9 mouse cellular contexts compared by ENCODE assay signal in the genomic region with DNA sequence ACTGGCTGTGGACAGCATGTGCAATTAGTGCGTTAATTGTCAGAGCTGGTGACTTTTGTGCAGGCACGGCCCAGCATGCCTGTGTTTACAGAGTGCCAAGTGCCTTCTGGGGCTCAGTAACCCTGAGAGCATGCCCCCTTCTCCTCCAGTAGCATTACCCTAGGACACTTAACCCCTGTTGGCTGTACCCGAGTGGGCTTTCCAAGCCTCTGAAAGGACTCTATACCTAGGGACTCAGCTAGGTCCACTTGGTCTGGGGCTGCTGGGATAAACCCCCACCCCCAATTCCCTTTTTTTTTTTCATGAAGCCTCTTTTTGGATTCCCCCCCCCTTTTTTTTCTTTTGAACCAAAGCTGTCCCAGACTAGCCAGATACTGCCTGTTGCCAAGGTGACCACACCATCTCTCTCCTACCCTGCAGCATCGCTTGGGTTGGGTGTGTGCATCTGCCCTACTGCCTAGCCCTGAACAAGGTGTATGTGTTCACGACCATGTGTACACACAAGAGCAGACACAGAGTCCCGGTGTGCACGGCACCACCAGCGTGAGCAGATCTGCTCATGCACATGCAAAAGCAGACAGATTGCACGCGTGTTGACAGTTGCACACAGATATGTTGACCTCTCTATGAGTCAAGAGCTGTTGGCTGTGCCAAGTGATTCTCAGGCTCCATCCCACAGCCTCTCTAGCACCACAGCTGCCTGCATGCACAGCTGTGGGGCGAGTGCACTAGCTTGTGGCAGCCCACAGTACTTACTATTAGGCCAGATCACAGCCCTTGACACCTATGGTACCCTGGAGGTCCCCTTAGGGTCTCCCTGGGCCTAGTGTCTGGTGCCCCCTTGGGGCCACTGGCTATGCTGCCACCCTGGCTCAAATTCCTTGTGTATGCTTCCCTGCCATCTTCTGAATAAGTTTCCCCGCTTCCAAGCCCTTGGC. TPM values are rescaled to one million over a fixed set of nuclear protein-coding genes. Genes with fewer than 3 reads are reported as not detected.
DNase-seq lines count a peak whose midpoint lies in the region; ATAC-seq lines count a peak whose summit lies in the region.
"Had no signal": no experiment of that assay in that cellular context is flagged by ENCODE, and none has a peak within 500 bp of the region (broad histone marks: within the 10 kb centered on the region; RNA-seq: fewer than 3 reads in every experiment).

No protein-coding gene starts in this region.

- peaks cover 9% of the 10 kb centered on the region for H3K4me1 ChIP-seq in kidney, embryonic 16.5 days (ENCODE audit: insufficient read depth, low read length)
- no peaks in the 10 kb centered on the region; the same call in 1 of the 2 replicates for H3K4me1 ChIP-seq in embryonic facial prominence, embryonic 11.5 days (ENCODE audit: control insufficient read depth, insufficient read depth, low read length)
- peaks cover 11% of the 10 kb centered on the region for H3K4me1 ChIP-seq in liver, embryonic 11.5 days (replicated peaks; ENCODE audit: control insufficient read depth, insufficient read depth, low read length)
- H3K4me1 ChIP-seq: limb, embryonic 15.5 days had no signal

- H3K9me3 ChIP-seq in kidney, embryonic 16.5 days (ENCODE audit: low read length) = no peaks in the 10 kb centered on the region
- no peaks in the 10 kb centered on the region for H3K9me3 ChIP-seq in embryonic facial prominence, embryonic 11.5 days (replicated peaks; ENCODE audit: control insufficient read depth, low read length)
- no peaks in the 10 kb centered on the region for H3K9me3 ChIP-seq in liver, embryonic 11.5 days (ENCODE audit: control insufficient read depth, low read length)
- H3K9me3 ChIP-seq: limb, embryonic 15.5 days had no signal

- ATAC-seq in kidney, embryonic 16.5 days (ENCODE audit: low FRiP score, low TSS enrichment) = peak; percentile 69; the same call in 1 of the 2 replicates
- ATAC-seq in embryonic facial prominence, embryonic 11.5 days (replicated peaks; ENCODE audit: insufficient number of reproducible peaks, low FRiP score, low TSS enrichment, low read depth) = 0 out of 2 replicates have a peak, but pooled peaks have one; percentile 35
- ATAC-seq in liver, embryonic 11.5 days (replicated peaks; ENCODE audit: low FRiP score) = 0 out of 2 replicates have a peak, but pooled peaks have one; percentile 18

- H3K36me3 ChIP-seq in kidney, embryonic 16.5 days (ENCODE audit: insufficient read depth, low read length) = no peaks in the 10 kb centered on the region
- H3K36me3 ChIP-seq in embryonic facial prominence, embryonic 11.5 days (replicated peaks; ENCODE audit: control insufficient read depth, insufficient read depth, low read depth, low read length) = no peaks in the 10 kb centered on the region
- H3K36me3 ChIP-seq in liver, embryonic 11.5 days (ENCODE audit: control insufficient read depth, insufficient read depth, low read length) = no peaks in the 10 kb centered on the region
- H3K36me3 ChIP-seq: limb, embryonic 15.5 days had no signal

- no peak overlapping the region for H3K27ac ChIP-seq in kidney, embryonic 16.5 days (ENCODE audit: low read length)
- H3K27ac ChIP-seq in embryonic facial prominence, embryonic 11.5 days (replicated peaks; ENCODE audit: low read depth, low read length) = no peak overlapping the region
- no peak overlapping the region for H3K27ac ChIP-seq in liver, embryonic 11.5 days (ENCODE audit: low read depth, low read length)
- H3K27ac ChIP-seq: limb, embryonic 15.5 days had no signal

- WGBS in kidney, embryonic 16.5 days = 68% methylated on average over 12 of the region's 12 CpGs
- 72% methylated on average over 12 of the region's 12 CpGs for WGBS in embryonic facial prominence, embryonic 11.5 days
- 70% methylated on average over 12 of the region's 12 CpGs for WGBS in liver, embryonic 11.5 days

- H3K4me2 ChIP-seq in kidney, embryonic 16.5 days (replicated peaks; ENCODE audit: low read depth, low read length) = no peak overlapping the region
- H3K4me2 ChIP-seq in embryonic facial prominence, embryonic 11.5 days (ENCODE audit: low read depth, low read length) = no peak overlapping the region
- no peak overlapping the region; the same call in 1 of the 2 replicates for H3K4me2 ChIP-seq in liver, embryonic 11.5 days
- H3K4me2 ChIP-seq: limb, embryonic 15.5 days had no signal

- H3K4me3 ChIP-seq in kidney, embryonic 16.5 days (ENCODE audit: low read length) = no peak overlapping the region
- H3K4me3 ChIP-seq in embryonic facial prominence, embryonic 11.5 days (ENCODE audit: low read depth, low read length) = no peak overlapping the region
- H3K4me3 ChIP-seq in liver, embryonic 11.5 days (ENCODE audit: low read depth, low read length) = no peak overlapping the region
- H3K4me3 ChIP-seq: limb, embryonic 15.5 days had no signal

- no peak for DNase-seq in kidney, adult 18-20 months
- DNase-seq in Muller cell, postnatal 12 days (ENCODE audit: inconsistent ontology term) = peak; percentile 48
- peak; percentile 18 for DNase-seq in embryonic facial prominence, embryonic 11.5 days (ENCODE audit: low spot score)
- DNase-seq in liver, embryonic 11.5 days (ENCODE audit: low spot score) = no peak
- DNase-seq in thymus, postnatal 4 days = peak; percentile 62
- DNase-seq in frontal cortex, postnatal 10 days (ENCODE audit: low spot score in 2 of 2) = no peak
- DNase-seq in urinary bladder, adult 18-20 months (ENCODE audit: low spot score in 2 of 2) = no peak

- no peak overlapping the region for H3K9ac ChIP-seq in kidney, embryonic 16.5 days (replicated peaks; ENCODE audit: low read length)
- H3K9ac ChIP-seq in embryonic facial prominence, embryonic 11.5 days (replicated peaks; ENCODE audit: low read length) = no peak overlapping the region
- no peak overlapping the region for H3K9ac ChIP-seq in liver, embryonic 11.5 days (ENCODE audit: low read depth, low read length)
- H3K9ac ChIP-seq: limb, embryonic 15.5 days had no signal

- no peaks in the 10 kb centered on the region for H3K27me3 ChIP-seq in kidney, embryonic 16.5 days (ENCODE audit: insufficient read depth, low read length)
- no peaks in the 10 kb centered on the region for H3K27me3 ChIP-seq in embryonic facial prominence, embryonic 11.5 days (ENCODE audit: control insufficient read depth, insufficient read depth, low read length)
- H3K27me3 ChIP-seq in liver, embryonic 11.5 days (replicated peaks; ENCODE audit: control insufficient read depth, insufficient read depth, low read length) = no peaks in the 10 kb centered on the region; the same call in 1 of the 2 replicates
- H3K27me3 ChIP-seq: limb, embryonic 15.5 days had no signal

RNA-seq across cellular contexts. Expression of gene Kcnj12, which starts 21.0 kb away (rescaled TPM):
- polyA plus RNA-seq in kidney, embryonic 16.5 days (2015; fragmentation: Nextera tagmentation; extraction: Ambion mirVana) = 0.30 and 0.32 TPM in 2 replicates
- 2.4 and 2.7 TPM in 2 replicates for polyA plus RNA-seq in embryonic facial prominence, embryonic 11.5 days (2014; fragmentation: Nextera tagmentation; extraction: Ambion mirVana)
- polyA plus RNA-seq in liver, embryonic 11.5 days (2014; fragmentation: Nextera tagmentation; extraction: Ambion mirVana) = not detected in 2 replicates

Comparison
In these comparisons a context has a peak if more than half of its experiments do, and no peak if none do; other contexts are left out.
1. ATAC-seq: peak in every context shown above with its lines; median percentile 69 in kidney, embryonic 16.5 days; 35 in embryonic facial prominence, embryonic 11.5 days; 18 in liver, embryonic 11.5 days.
2. DNase-seq: peak in Muller cell, postnatal 12 days (single experiment), embryonic facial prominence, embryonic 11.5 days (single experiment) and thymus, postnatal 4 days (single experiment); none in kidney, adult 18-20 months (single experiment), liver, embryonic 11.5 days (single experiment), frontal cortex, postnatal 10 days (0 of 2) and urinary bladder, adult 18-20 months (0 of 2).